Mouse (Mus musculus): Measurements from ENCODE around the gene Pin4. TPM values are rescaled to one million over a fixed set of nuclear protein-coding genes. Genes with fewer than 3 reads are reported as not detected.

The Pin4 gene
- polyA plus RNA-seq, 1 experiment from 2014 or later = 61.7 TPM

GRCm38 (mm10) chrX:102075158-102075557 is 44.1 kb upstream of the Pin4 start:
- H3K9me3 ChIP-seq (ENCODE audit: control insufficient read depth, low read length) = no peaks in the 10 kb centered on the region
- no peak for DNase-seq (ENCODE audit: low spot score)
- 87% methylated on average over 4 of the region's 4 CpGs for WGBS

DNA sequence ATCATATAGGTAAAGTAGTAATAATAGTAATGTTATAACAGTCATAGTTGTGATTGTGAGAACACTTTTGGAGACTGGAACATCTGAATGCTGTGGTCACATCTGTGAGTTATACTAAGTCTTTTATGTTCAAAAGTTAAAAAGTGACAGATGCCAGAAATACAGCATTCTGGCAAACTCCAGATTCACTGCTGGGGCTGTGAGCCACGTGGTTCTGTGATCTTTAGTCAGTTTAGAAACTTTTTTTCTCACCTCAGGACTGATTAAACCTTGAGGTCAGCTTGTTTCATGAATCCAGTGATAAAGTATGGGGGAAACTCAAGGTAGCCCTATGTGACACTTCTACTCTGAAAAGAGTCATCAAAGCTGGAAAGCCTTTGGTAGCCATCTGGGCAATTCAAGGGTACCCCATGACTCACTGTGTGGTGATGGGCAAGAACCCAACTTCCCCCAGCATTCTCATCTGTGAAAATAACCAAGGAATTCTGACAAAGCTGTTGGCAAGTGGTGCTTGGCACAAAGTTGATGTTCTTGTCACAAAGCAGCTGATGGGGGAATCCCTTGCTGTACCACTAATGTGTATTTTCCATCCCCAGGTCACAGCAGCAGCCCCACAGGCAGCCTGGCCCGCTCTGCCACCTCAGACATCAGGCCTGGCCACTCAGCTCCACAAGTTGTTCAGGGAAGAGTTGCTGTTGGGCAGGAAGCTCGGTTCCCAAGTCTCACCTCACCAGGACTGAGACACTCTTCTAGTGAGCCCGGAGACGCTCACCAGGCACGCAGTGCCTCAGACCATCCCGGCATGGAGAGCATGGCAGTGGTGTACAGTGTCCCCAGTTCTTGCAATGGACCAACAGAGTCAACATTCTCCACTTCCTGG is 42.1 kb upstream of the Pin4 start:
- no peak for DNase-seq (ENCODE audit: low spot score)
- TF ChIP-seq CTCF (IDR thresholded peaks at IDR 0.05; ENCODE audit: low read depth) = no peak
- no peak for TF ChIP-seq EP300 (optimal IDR thresholded peaks at IDR 0.05)
- Histone ChIP-seq H3K9me3 (ENCODE audit: control insufficient read depth, low read length) (no peaks in the 10 kb centered on the region), H3K9ac (ENCODE audit: low read length) (no peak overlapping the region), H3K4me2 (replicated peaks; ENCODE audit: low read depth) (no peak overlapping the region), H3K27ac (replicated peaks) (no peak overlapping the region), H3K4me3 (ENCODE audit: low read depth, low read length) (no peak overlapping the region), H3K4me1 (replicated peaks; ENCODE audit: control insufficient read depth, insufficient read depth) (no peaks in the 10 kb centered on the region), H3K36me3 (ENCODE audit: control insufficient read depth, insufficient read depth, low read length) (no peaks in the 10 kb centered on the region), H3K27me3 (ENCODE audit: control insufficient read depth, insufficient read depth, low read length) (no peaks in the 10 kb centered on the region)
- ATAC-seq (ENCODE audit: low FRiP score, low TSS enrichment) = no peak
- WGBS = 88% methylated on average over 7 of the region's 7 CpGs

More at GRCm38 (mm10) chrX:102075158-102075557, 44.1 kb upstream of the Pin4 start:
- H3K9ac ChIP-seq (ENCODE audit: low read length) = no peak overlapping the region
- no peak overlapping the region for H3K27ac ChIP-seq (replicated peaks)
- H3K4me2 ChIP-seq (replicated peaks; ENCODE audit: low read depth) = no peak overlapping the region
- no peak overlapping the region for H3K4me3 ChIP-seq (ENCODE audit: low read depth, low read length)
- no peaks in the 10 kb centered on the region for H3K36me3 ChIP-seq (ENCODE audit: control insufficient read depth, insufficient read depth, low read length)
- H3K27me3 ChIP-seq (ENCODE audit: control insufficient read depth, insufficient read depth, low read length) = no peaks in the 10 kb centered on the region
- TF ChIP-seq CTCF (IDR thresholded peaks at IDR 0.05; ENCODE audit: low read depth) (no peak), EP300 (optimal IDR thresholded peaks at IDR 0.05) (no peak)
- H3K4me1 ChIP-seq (replicated peaks; ENCODE audit: control insufficient read depth, insufficient read depth) = no peaks in the 10 kb centered on the region
- ATAC-seq (ENCODE audit: low FRiP score, low TSS enrichment) = no peak

GRCm38 (mm10) chrX:102081076-102081475 is 38.2 kb upstream of the Pin4 start:
- Histone ChIP-seq H3K27ac (replicated peaks) (no peak overlapping the region), H3K9me3 (ENCODE audit: control insufficient read depth, low read length) (no peaks in the 10 kb centered on the region), H3K4me1 (replicated peaks; ENCODE audit: control insufficient read depth, insufficient read depth) (no peaks in the 10 kb centered on the region), H3K36me3 (ENCODE audit: control insufficient read depth, insufficient read depth, low read length) (no peaks in the 10 kb centered on the region), H3K27me3 (ENCODE audit: control insufficient read depth, insufficient read depth, low read length) (no peaks in the 10 kb centered on the region), H3K4me3 (ENCODE audit: low read depth, low read length) (no peak overlapping the region), H3K4me2 (replicated peaks; ENCODE audit: low read depth) (no peak overlapping the region), H3K9ac (ENCODE audit: low read length) (no peak overlapping the region)
- 49% methylated on average over 10 of the region's 10 CpGs for WGBS
- ATAC-seq (ENCODE audit: low FRiP score, low TSS enrichment) = no peak
- TF ChIP-seq EP300 (optimal IDR thresholded peaks at IDR 0.05) (no peak), CTCF (IDR thresholded peaks at IDR 0.05; ENCODE audit: low read depth) (no peak)
- DNase-seq (ENCODE audit: low spot score) = no peak

- WGBS = 41% methylated on average over 7 of the region's 7 CpGs
- Histone ChIP-seq H3K27ac (replicated peaks) (no peak overlapping the region), H3K9me3 (ENCODE audit: control insufficient read depth, low read length) (no peaks in the 10 kb centered on the region), H3K4me3 (ENCODE audit: low read depth, low read length) (no peak overlapping the region), H3K36me3 (ENCODE audit: control insufficient read depth, insufficient read depth, low read length) (no peaks in the 10 kb centered on the region), H3K9ac (ENCODE audit: low read length) (no peak overlapping the region), H3K27me3 (ENCODE audit: control insufficient read depth, insufficient read depth, low read length) (no peaks in the 10 kb centered on the region), H3K4me2 (replicated peaks; ENCODE audit: low read depth) (no peak overlapping the region), H3K4me1 (replicated peaks; ENCODE audit: control insufficient read depth, insufficient read depth) (no peaks in the 10 kb centered on the region)
- DNase-seq (ENCODE audit: low spot score) (no peak), ATAC-seq (ENCODE audit: low FRiP score, low TSS enrichment) (no peak)
- TF ChIP-seq EP300 (optimal IDR thresholded peaks at IDR 0.05) (no peak), CTCF (IDR thresholded peaks at IDR 0.05; ENCODE audit: low read depth) (no peak)
Observed at GRCm38 (mm10) chrX:102081573-102082279, 37.5 kb upstream of the Pin4 start.

GRCm38 (mm10) chrX:102082340-102082739 is 36.9 kb upstream of the Pin4 start:
- H3K36me3 ChIP-seq (ENCODE audit: control insufficient read depth, insufficient read depth, low read length) = no peaks in the 10 kb centered on the region
- H3K9me3 ChIP-seq (ENCODE audit: control insufficient read depth, low read length) = no peaks in the 10 kb centered on the region
- no peak for DNase-seq (ENCODE audit: low spot score)
- H3K27me3 ChIP-seq (ENCODE audit: control insufficient read depth, insufficient read depth, low read length) = no peaks in the 10 kb centered on the region
- H3K27ac ChIP-seq (replicated peaks) = no peak overlapping the region
- no peak for TF ChIP-seq EP300 (optimal IDR thresholded peaks at IDR 0.05)
- TF ChIP-seq CTCF (IDR thresholded peaks at IDR 0.05; ENCODE audit: low read depth) = no peak
- no peak overlapping the region for H3K4me3 ChIP-seq (ENCODE audit: low read depth, low read length)
- no peak overlapping the region for H3K9ac ChIP-seq (ENCODE audit: low read length)
- H3K4me2 ChIP-seq (replicated peaks; ENCODE audit: low read depth) = no peak overlapping the region
- WGBS = 41% methylated on average over 5 of the region's 5 CpGs
- H3K4me1 ChIP-seq (replicated peaks; ENCODE audit: control insufficient read depth, insufficient read depth) = no peaks in the 10 kb centered on the region
- no peak for ATAC-seq (ENCODE audit: low FRiP score, low TSS enrichment)

Measured in stomach, postnatal 0 days (tissue).